Mouse (Mus musculus): ENCODE results near the gene Spta1. TPM values are rescaled to one million over a fixed set of nuclear protein-coding genes. Genes with fewer than 3 reads are reported as not detected.

Spta1 gene
- polyA plus RNA-seq (2012; ENCODE audit: low replicate concordance) = 0.08 and 3.7 TPM in 2 replicates

DNA sequence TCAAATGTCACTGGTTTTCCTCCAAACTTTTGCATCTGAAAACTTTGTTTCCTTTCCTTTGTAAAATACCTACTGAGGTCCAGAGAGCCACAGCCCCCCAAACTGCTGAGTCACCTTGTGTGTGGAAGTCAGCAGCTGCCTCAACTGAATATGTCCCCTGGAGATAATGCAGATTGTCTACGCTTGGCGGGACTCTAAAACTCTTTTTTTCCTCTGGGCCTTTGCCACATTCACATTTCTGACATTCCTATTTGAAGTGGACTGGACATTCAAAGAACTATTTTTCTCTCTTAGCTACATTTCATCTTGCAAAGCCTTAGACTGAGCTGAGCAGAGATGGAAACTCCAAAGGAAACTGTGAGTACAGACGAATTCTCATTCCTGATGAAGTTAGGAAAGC is at the start of gene Spta1:
Gene Spta1 (plus strand): TSS at position 172 of the 400 bp plus-strand sequence.

DNA sequence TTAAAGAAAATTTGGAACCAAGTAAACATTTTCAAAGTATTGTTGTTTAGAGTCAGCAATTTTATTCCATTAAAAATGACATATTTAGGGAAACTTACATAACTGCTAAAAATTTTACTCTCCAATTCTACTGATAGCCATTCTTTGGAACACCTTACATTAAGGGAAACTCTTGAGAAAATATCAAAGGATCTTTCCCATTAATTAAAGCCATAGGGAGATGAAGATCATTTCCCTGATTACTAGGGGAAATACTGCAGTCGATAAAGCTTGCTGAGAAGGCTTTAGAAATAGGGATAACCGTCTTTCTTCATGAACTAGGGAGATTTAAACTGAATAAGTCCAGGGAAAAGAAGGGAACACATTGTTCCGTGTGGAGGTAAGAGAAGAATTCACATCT is 41.4 kb upstream of the Spta1 start, which contains the start of gene Olfr424:
Gene Olfr424 (plus strand): TSS at position 301 of the 400 bp plus-strand sequence.

GRCm38 (mm10) chr1:174155333-174155732 is 17.2 kb upstream of the Spta1 start, which contains the start of gene Olfr420:
TSS of gene Olfr420 (plus strand) at chr1:174155633.

DNA sequence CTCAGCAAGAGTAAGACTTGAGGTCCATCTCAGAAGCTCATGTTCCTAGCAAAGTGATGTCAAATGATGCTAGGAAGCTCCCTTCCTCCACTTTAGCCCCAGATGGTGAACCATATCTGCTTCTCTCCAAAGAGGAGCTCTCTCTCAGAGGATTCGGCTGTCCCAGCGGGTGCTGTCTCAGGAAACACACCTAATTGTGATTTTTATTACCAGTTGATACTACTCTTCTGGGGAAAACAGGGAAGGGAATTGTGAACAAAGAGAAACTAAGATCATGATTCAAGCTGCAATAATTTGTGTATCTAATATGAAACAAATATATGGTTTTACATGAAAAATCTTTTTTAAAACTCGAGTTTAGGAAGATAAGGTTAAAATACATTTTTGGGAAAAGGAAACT is 79.4 kb downstream of the Spta1 start, which contains the start of gene Olfr419:
Gene Olfr419 (minus strand): TSS at position 101 of the 400 bp plus-strand sequence.

Other genes with a start within 250 kb of the Spta1 start
- gene Mndal, start 230.3 kb upstream of the Spta1 start, polyA plus RNA-seq (2012; ENCODE audit: low replicate concordance) = 35.2 and 52.3 TPM in 2 replicates
- 8.9 and 20.8 TPM in 2 replicates for gene Ifi203, start 230.1 kb upstream of the Spta1 start, polyA plus RNA-seq (2012; ENCODE audit: low replicate concordance)
- gene Ifi202b, start 190.0 kb upstream of the Spta1 start, polyA plus RNA-seq (2012; ENCODE audit: low replicate concordance) = 0.44 TPM in 1 of 2 replicates, not detected in the other
- gene Ifi205, start 141.0 kb upstream of the Spta1 start, polyA plus RNA-seq (2012; ENCODE audit: low replicate concordance) = 2.0 and 2.1 TPM in 2 replicates
- gene Olfr433, start 132.1 kb upstream of the Spta1 start, polyA plus RNA-seq (2012; ENCODE audit: low replicate concordance) = 0.15 and 0.42 TPM in 2 replicates
- gene Olfr432, start 123.6 kb upstream of the Spta1 start, polyA plus RNA-seq (2012; ENCODE audit: low replicate concordance) = 0.12 TPM in 1 of 2 replicates, not detected in the other
- gene Olfr430, start 106.2 kb upstream of the Spta1 start, polyA plus RNA-seq (2012; ENCODE audit: low replicate concordance) = not detected in 2 replicates
- gene Olfr429, start 88.4 kb upstream of the Spta1 start, polyA plus RNA-seq (2012; ENCODE audit: low replicate concordance) = not detected in 2 replicates
- not detected in 2 replicates for gene Olfr427, start 75.9 kb upstream of the Spta1 start, polyA plus RNA-seq (2012; ENCODE audit: low replicate concordance)
- gene Olfr231, start 51.6 kb upstream of the Spta1 start, polyA plus RNA-seq (2012; ENCODE audit: low replicate concordance) = not detected in 2 replicates
- gene Olfr424, start 41.3 kb upstream of the Spta1 start, polyA plus RNA-seq (2012; ENCODE audit: low replicate concordance) = not detected in 2 replicates
- gene Olfr420, start 17.1 kb upstream of the Spta1 start, polyA plus RNA-seq (2012; ENCODE audit: low replicate concordance) = not detected in 2 replicates
- gene Olfr419, start 79.3 kb downstream of the Spta1 start, polyA plus RNA-seq (2012; ENCODE audit: low replicate concordance) = not detected in 2 replicates
- gene Mptx1, start 157.7 kb downstream of the Spta1 start, polyA plus RNA-seq (2012; ENCODE audit: low replicate concordance) = not detected in 2 replicates
- not detected in 2 replicates for gene Olfr417, start 192.3 kb downstream of the Spta1 start, polyA plus RNA-seq (2012; ENCODE audit: low replicate concordance)
- not detected in 2 replicates for gene Olfr248, start 218.3 kb downstream of the Spta1 start, polyA plus RNA-seq (2012; ENCODE audit: low replicate concordance)